Mouse (Mus musculus): Measurements from ENCODE around the gene Met.

Gene Met

GRCm38 (mm10) chr6:17463434-17464280 lies at the start of gene Met:
Gene Met (plus strand): TSS chr6:17463800.
- DNase-seq (ENCODE audit: low read depth, low spot score): peak; percentile 16

GRCm38 (mm10) chr6:17418226-17418625 lies 45.4 kb upstream of the Met start:
- no peak for DNase-seq (ENCODE audit: low read depth, low spot score)

- DNase-seq (ENCODE audit: low read depth, low spot score): no peak
Observed at GRCm38 (mm10) chr6:17422432-17422831, 41.2 kb upstream of the Met start.

- DNase-seq (ENCODE audit: low read depth, low spot score): no peak
Observed at GRCm38 (mm10) chr6:17429041-17429440, 34.6 kb upstream of the Met start.

- DNase-seq (ENCODE audit: low read depth, low spot score): no peak
Observed at GRCm38 (mm10) chr6:17429611-17430010, 34.0 kb upstream of the Met start.

- DNase-seq (ENCODE audit: low read depth, low spot score): no peak
Observed at GRCm38 (mm10) chr6:17443311-17443710, 20.3 kb upstream of the Met start.

- DNase-seq (ENCODE audit: low read depth, low spot score): no peak
Observed at GRCm38 (mm10) chr6:17451305-17451704, 12.3 kb upstream of the Met start.

GRCm38 (mm10) chr6:17455116-17455515 lies 8.5 kb upstream of the Met start:
- DNase-seq (ENCODE audit: low read depth, low spot score): no peak

- no peak for DNase-seq (ENCODE audit: low read depth, low spot score)
Observed at GRCm38 (mm10) chr6:17459561-17459960, 4.0 kb upstream of the Met start.

- DNase-seq (ENCODE audit: low read depth, low spot score): no peak
Observed at GRCm38 (mm10) chr6:17461435-17461834, 2.2 kb upstream of the Met start.

GRCm38 (mm10) chr6:17464281-17465025 lies 853 bp downstream of the Met start:
- no peak for DNase-seq (ENCODE audit: low read depth, low spot score)

- DNase-seq (ENCODE audit: low read depth, low spot score): no peak
Observed at GRCm38 (mm10) chr6:17466526-17466925, 2.9 kb downstream of the Met start.

GRCm38 (mm10) chr6:17468993-17469392 lies 5.4 kb downstream of the Met start:
- no peak for DNase-seq (ENCODE audit: low read depth, low spot score)

- DNase-seq (ENCODE audit: low read depth, low spot score): no peak
Observed at GRCm38 (mm10) chr6:17473128-17473527, 9.5 kb downstream of the Met start.

- DNase-seq (ENCODE audit: low read depth, low spot score): no peak
Observed at GRCm38 (mm10) chr6:17477823-17478222, 14.2 kb downstream of the Met start.

- DNase-seq (ENCODE audit: low read depth, low spot score): no peak
Observed at GRCm38 (mm10) chr6:17478252-17478651, 14.7 kb downstream of the Met start.

GRCm38 (mm10) chr6:17478838-17479570 lies 15.4 kb downstream of the Met start:
- no peak for DNase-seq (ENCODE audit: low read depth, low spot score)

- no peak for DNase-seq (ENCODE audit: low read depth, low spot score)
Observed at GRCm38 (mm10) chr6:17481068-17481467, 17.5 kb downstream of the Met start.

- DNase-seq (ENCODE audit: low read depth, low spot score): no peak
Observed at GRCm38 (mm10) chr6:17485244-17485643, 21.6 kb downstream of the Met start.

- no peak for DNase-seq (ENCODE audit: low read depth, low spot score)
Observed at GRCm38 (mm10) chr6:17485782-17486181, 22.2 kb downstream of the Met start.

- no peak for DNase-seq (ENCODE audit: low read depth, low spot score)
Observed at GRCm38 (mm10) chr6:17488291-17488817, 24.8 kb downstream of the Met start.

GRCm38 (mm10) chr6:17490786-17491185 lies 27.2 kb downstream of the Met start:
- no peak for DNase-seq (ENCODE audit: low read depth, low spot score)

Measured in WW6 (cell line).